Mouse (Mus musculus): ENCODE data around the gene Kctd15.

Kctd15 gene

DNA sequence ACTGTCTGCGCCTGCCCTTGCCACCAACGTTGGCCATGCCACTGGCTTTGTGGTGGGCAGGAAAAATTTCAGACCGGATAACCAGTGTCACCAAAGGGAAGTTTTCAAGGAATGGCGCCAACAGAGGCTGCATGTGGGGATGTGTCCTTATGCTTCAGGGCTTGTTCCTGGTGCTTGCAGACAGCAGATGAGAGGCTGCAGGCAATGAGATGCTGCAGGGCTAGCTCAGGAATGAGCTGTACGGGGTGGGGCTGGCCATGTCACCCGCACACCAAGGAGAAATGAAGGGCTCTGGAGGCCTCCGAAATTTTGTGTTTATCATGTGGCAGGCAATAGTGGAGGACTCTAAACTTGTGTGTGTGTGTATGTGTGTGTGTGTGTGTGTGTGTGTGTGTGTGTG lies 6.6 kb upstream of the Kctd15 start:
- DNase-seq (ENCODE audit: low spot score in 2 of 2), result no peak

- DNase-seq (ENCODE audit: low spot score in 2 of 2), result no peak
Observed at GRCm38 (mm10) chr7:34662227-34662626, 5.7 kb upstream of the Kctd15 start.

- DNase-seq (ENCODE audit: low spot score in 2 of 2), result no peak
Observed at GRCm38 (mm10) chr7:34659386-34660085, 3.0 kb upstream of the Kctd15 start.

GRCm38 (mm10) chr7:34655086-34655839 lies 1.3 kb downstream of the Kctd15 start:
- DNase-seq (ENCODE audit: low spot score in 2 of 2), result peak; percentile 23 to 79

GRCm38 (mm10) chr7:34654441-34655085 lies 2.0 kb downstream of the Kctd15 start:
- DNase-seq (ENCODE audit: low spot score in 2 of 2), result peak in 1 of 2 experiments; percentile 34

GRCm38 (mm10) chr7:34653731-34654440 lies 2.6 kb downstream of the Kctd15 start:
- DNase-seq (ENCODE audit: low spot score in 2 of 2), result no peak

DNA sequence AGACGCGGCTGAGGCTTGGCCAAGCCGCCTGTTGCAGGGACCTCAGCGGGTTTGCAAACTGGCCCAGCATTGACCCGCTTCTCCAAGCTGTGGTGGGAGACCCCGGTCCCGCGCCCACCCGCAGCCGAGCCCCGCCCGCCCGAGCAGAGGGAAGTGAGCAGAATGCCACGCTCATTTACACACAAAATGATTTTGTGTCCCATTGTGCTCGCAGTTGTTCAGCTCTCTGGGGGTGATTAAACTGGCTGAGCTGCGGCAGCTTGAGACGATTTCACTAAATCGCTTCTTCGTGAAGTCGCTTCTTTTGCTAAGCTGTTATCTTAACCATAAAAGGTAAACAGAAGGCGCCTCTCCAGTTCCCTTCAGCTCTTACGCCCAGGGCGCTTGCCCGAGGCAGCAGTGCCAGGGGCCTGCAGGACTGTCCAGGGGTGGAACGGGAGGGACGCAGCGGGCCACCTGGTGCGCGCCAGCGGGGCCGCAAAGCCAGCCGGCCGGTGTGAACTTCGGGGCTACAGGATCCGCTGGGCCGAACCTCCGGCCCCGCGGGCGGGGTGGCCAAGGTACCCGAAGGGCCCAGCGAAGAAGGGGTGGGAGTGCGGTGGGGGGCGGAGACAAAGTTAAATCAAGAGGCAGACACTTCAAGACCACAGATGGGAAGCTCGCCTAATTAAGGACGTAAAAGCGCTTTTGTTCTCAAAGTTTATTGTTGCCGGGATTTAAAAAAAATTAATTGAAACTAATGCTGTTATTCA lies 3.6 kb downstream of the Kctd15 start:
- no peak for DNase-seq (ENCODE audit: low spot score in 2 of 2)

GRCm38 (mm10) chr7:34651381-34651780 lies 5.2 kb downstream of the Kctd15 start:
- DNase-seq (ENCODE audit: low spot score in 2 of 2), result no peak

DNA sequence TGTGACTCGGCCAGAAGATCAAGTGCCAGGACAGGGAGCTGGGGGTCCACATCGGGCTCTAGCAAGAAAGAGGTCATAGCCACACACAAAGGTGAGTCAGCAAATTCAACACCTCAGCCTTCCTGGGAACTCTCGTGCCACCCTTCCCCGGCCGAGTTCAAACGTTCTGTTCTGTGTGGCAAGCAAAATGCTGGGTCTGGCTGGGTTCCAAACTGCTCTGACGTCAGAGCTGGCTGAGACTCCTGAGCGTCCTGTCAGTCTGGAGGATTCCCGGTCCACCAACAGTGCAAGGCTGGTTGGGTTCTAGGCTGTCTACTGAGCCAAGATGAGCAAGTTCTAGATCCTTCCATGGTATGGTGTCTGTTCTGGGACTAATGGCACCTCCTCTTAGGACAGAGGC lies 9.5 kb downstream of the Kctd15 start:
- peak in 1 of 2 experiments; percentile 16 for DNase-seq (ENCODE audit: low spot score in 2 of 2)

DNA sequence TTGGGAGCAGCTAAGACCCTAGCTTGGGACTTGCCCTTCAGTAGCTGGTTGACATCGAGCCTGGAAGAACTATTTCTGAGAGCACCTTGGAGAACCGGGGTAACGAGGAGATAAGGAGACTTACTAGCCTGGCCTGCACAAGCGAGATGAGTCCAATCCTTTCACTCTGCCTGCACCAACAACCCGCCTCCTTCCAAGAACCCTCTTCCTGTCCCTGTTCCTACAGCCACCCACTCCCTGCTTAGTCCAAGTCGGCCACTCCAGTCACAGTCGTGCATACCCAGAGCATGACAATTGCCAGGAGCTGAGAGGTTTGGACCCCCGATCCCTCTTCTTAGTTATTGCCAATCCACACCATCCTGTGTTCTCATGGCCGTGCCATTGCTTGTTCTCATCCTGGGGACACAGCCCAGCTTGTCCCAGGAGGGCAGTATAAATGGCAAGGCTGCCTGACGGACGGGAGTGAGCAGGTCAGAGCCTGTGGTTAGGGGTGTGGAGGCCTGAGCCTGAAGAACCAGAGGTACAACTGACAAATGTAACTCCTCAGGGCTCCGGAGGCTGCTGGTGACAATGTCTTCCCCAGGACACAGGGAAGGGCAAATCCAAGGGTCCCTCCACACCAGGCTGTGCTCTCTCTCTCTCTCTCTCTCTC lies 10.3 kb downstream of the Kctd15 start:
- no peak for DNase-seq (ENCODE audit: low spot score in 2 of 2)

DNA sequence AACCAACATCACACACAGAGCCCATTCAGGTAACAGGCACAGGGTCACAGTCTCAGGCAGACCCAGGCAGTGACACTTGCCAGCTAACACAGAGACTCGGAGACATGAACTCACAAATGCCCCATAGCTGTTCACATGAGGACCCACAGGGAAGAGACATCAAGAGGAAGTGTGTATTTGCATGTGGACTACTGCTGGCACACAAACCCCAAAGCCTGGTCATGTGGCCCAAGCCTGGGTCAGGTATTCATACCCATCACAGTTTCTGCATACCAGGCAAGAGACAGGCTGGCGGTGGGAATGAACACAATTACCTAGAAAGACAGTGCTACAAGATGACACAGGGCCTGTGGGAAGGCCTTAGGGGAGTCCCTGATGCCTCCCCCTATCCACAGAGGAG lies 10.9 kb downstream of the Kctd15 start:
- no peak for DNase-seq (ENCODE audit: low spot score in 2 of 2)

GRCm38 (mm10) chr7:34644591-34644990 lies 11.9 kb downstream of the Kctd15 start:
- no peak for DNase-seq (ENCODE audit: low spot score in 2 of 2)

DNA sequence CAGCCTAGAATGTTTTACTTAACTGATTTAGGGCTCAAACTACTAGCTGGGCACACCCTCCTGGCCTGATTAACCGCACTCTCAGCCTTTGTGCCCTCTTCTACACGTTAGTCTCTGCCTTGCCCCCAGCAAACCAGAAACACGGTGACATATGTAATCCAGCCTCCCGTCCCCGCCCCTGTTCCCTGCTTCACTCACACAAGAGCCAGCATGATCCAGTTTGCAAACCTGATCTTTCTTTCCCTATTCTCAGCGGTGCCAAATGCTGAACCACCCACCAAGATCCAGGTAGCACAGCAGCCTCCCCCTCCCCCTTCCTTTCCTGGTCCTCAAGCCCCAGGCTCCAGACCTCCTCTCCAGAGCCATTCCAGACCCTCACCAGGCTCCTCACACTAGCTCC lies 13.2 kb downstream of the Kctd15 start:
- no peak for DNase-seq (ENCODE audit: low spot score in 2 of 2)

DNA sequence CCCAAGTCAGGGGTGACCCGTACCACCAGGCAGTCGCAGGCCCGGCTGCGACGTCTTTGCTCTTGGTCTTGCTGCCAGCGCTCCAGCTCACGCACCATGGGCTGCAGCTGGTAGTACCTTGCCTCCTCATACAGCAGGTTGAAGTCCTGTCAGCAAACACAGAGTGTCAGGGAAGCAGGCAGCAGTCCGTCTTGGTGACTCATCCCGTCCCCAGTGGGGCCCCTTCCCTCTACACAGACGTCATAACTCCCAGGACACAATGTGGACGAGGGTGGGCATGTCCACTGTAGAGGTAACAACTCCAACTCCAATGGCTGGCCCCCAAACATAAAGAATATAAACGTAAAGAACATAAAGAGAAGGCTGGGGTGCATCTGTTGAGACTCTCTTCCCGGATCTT lies 14.6 kb downstream of the Kctd15 start:
- DNase-seq (ENCODE audit: low spot score in 2 of 2), result no peak

GRCm38 (mm10) chr7:34639798-34640197 lies 16.7 kb downstream of the Kctd15 start:
- DNase-seq (ENCODE audit: low spot score in 2 of 2), result no peak

GRCm38 (mm10) chr7:34636661-34637060 lies 19.9 kb downstream of the Kctd15 start:
- no peak for DNase-seq (ENCODE audit: low spot score in 2 of 2)

GRCm38 (mm10) chr7:34632966-34633742 lies 23.4 kb downstream of the Kctd15 start:
- no peak for DNase-seq (ENCODE audit: low spot score in 2 of 2)

DNA sequence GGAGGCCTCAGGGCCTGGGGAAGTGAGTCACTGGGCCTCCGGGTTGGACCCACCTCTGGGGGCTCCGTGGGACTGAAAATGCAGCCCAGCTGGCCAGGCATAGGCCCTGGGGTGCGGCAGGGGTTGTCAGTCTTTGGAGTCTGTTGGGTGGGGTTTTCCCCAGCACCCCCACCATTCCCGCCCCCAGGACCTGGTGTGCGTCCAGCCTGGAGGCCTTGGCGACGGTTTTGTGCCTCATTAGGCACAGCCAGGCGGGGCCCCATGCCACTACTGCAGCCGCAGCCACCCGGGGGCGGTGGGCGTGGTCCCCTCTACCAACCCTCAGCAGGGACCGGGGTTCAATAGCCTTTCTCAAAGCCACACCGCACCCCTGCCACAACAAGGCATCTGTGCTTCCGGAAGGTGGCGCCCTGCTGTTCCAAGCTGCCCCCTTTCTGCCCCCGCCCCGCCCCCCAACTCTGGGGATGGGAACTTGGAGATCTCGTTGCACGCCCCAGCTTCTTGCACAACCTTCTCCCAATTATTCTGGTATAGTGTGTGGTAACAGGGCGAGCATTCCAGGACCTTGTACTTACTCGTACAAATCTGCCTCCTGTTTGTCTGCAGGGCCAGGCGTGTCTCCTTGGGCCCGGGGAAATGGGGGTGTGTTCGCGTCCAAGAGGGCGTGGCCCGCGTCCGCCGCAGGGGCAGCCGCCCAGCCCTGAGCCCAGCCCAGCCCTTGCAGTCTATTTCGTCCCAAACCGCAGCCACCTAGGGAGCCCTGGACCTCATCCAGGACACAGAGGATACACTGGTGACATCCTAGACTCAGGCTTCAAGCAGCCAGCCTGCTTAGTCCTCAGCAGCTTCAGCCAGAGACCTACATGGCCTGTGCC lies 26.1 kb downstream of the Kctd15 start:
- DNase-seq (ENCODE audit: low spot score in 2 of 2), result peak in 1 of 2 experiments; percentile 38

GRCm38 (mm10) chr7:34629702-34630210 lies 26.8 kb downstream of the Kctd15 start:
- DNase-seq (ENCODE audit: low spot score in 2 of 2), result no peak

Measured in left cerebral cortex, adult 9 months (tissue).